Mouse (Mus musculus): ENCODE results near the gene Neurod6. TPM values are rescaled to one million over a fixed set of nuclear protein-coding genes. Genes with fewer than 3 reads are reported as not detected.

Neurod6 gene
- polyA plus RNA-seq, 1 experiment, result not detected

- no peak for TF ChIP-seq GATA1 (IDR thresholded peaks at IDR 0.05; ENCODE audit: low read length)
Measured at GRCm38 (mm10) chr6:55661126-55661915, 19.7 kb downstream of the Neurod6 start.

- no peak for TF ChIP-seq GATA1 (IDR thresholded peaks at IDR 0.05; ENCODE audit: low read length)
Measured at GRCm38 (mm10) chr6:55649996-55650395, 31.1 kb downstream of the Neurod6 start.

GRCm38 (mm10) chr6:55649581-55649980 is 31.5 kb downstream of the Neurod6 start:
- no peak for TF ChIP-seq GATA1 (IDR thresholded peaks at IDR 0.05; ENCODE audit: low read length)

GRCm38 (mm10) chr6:55648886-55649285 is 32.2 kb downstream of the Neurod6 start:
- no peak for TF ChIP-seq GATA1 (IDR thresholded peaks at IDR 0.05; ENCODE audit: low read length)

- no peak for TF ChIP-seq GATA1 (IDR thresholded peaks at IDR 0.05; ENCODE audit: low read length)
Measured at GRCm38 (mm10) chr6:55647771-55648280, 33.2 kb downstream of the Neurod6 start.

GRCm38 (mm10) chr6:55646824-55647560 is 34.1 kb downstream of the Neurod6 start:
- TF ChIP-seq GATA1 (IDR thresholded peaks at IDR 0.05; ENCODE audit: low read length), result no peak

- TF ChIP-seq GATA1 (IDR thresholded peaks at IDR 0.05; ENCODE audit: low read length), result no peak
Measured at GRCm38 (mm10) chr6:55646111-55646823, 34.8 kb downstream of the Neurod6 start.

GRCm38 (mm10) chr6:55634662-55635061 is 46.4 kb downstream of the Neurod6 start:
- TF ChIP-seq GATA1 (IDR thresholded peaks at IDR 0.05; ENCODE audit: low read length), result no peak

Other genes starting within 250 kb of the Neurod6 start
- not detected in 2 replicates for gene Adcyap1r1, start 229.3 kb downstream of the Neurod6 start, polyA plus RNA-seq (2012)
- not detected in 2 replicates for gene Itprid1, start 155.6 kb upstream of the Neurod6 start, polyA plus RNA-seq (2012)

Measured in G1E-ER4 (cell line).